14 mouse cellular contexts compared by ENCODE assay signal in the genomic region with DNA sequence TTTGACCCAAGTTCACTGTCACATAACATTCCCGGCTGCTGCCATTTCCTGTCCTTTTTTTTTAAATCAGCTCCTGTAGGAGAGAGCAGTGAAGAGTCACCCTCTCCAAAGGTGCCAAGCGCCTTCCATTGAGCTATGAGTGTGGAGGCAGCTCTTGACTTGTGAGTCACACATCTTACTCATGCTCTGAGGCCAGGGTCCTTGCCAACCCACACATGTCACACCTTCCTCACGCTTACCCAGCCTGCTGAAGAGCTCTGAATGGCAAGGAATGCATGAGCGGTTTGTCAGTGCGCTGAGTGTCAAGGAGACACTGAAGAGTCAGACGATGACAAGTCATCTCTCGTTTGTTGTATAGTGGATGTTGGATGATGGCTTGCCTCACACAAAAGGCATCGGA.
DNase-seq lines count a peak whose midpoint lies in the region; ATAC-seq and TF ChIP-seq lines count a peak whose summit lies in the region.
"Had no signal": no experiment of that assay in that cellular context is flagged by ENCODE, and none has a peak within 500 bp of the region (broad histone marks: within the 10 kb centered on the region; RNA-seq: fewer than 3 reads in every experiment).

No protein-coding gene starts in this region.

- TF ChIP-seq CTCF in gastrocnemius, adult 2 months (IDR thresholded peaks at IDR 0.05), result no peak

- intact Hi-C loops in left cerebral cortex, postnatal 14 days (cut with DNase I), result no loop called here
- intact Hi-C loops in gastrocnemius, adult 2 months (cut with DNase I), result no loop called here

- H3K4me3 ChIP-seq in gastrocnemius, adult 2 months, result no peak overlapping the region
- H3K4me3 ChIP-seq: embryonic facial prominence, embryonic 15.5 days; midbrain, embryonic 15.5 days had no signal

- H3K27ac ChIP-seq in gastrocnemius, adult 2 months, result no peak overlapping the region
- H3K27ac ChIP-seq: embryonic facial prominence, embryonic 15.5 days; liver, embryonic 14.5 days; midbrain, embryonic 15.5 days had no signal

- DNase-seq in heart, adult 11 months, result peak; percentile 90
- DNase-seq in heart, adult 9 months (ENCODE audit: low spot score in 2 of 2), result no peak
- DNase-seq in 3134 (ENCODE audit: extremely low read depth, insufficient read length, low spot score), result peak; percentile 81
- DNase-seq in ZHBTc4 (ENCODE audit: low read depth, low spot score), result peak; percentile 36
- peak; percentile 5 to 6 for DNase-seq in left cerebral cortex, postnatal 14 days (ENCODE audit: low spot score in 2 of 2)
- no peak for DNase-seq in urinary bladder, adult 18-20 months (ENCODE audit: low spot score in 2 of 2)
- DNase-seq in gastrocnemius, adult 2 months, result no peak
- DNase-seq: cerebellum, adult 9-11 months; gastrocnemius, postnatal 14 days had no signal

- ATAC-seq in megakaryocyte-erythroid progenitor cell, adult 5-6 weeks (replicated peaks; ENCODE audit: low FRiP score, low TSS enrichment, poor library complexity, severe bottlenecking), result no peak
- ATAC-seq: CD4-positive, CD25-positive, alpha-beta regulatory T cell, adult 4 months; midbrain, embryonic 15.5 days had no signal

Comparison
In these comparisons a context has a peak if more than half of its experiments do, and no peak if none do; other contexts are left out.
1. DNase-seq: peak in heart, adult 11 months (single experiment), 3134 (single experiment), ZHBTc4 (single experiment) and left cerebral cortex, postnatal 14 days (2 of 2); none in heart, adult 9 months (0 of 2), urinary bladder, adult 18-20 months (0 of 2) and gastrocnemius, adult 2 months (single experiment).